Mouse (Mus musculus) liver, postnatal 0 days (tissue): ENCODE results near the gene Pold1.

Source experiments
- CTCF ChIP-seq: sonication (generic); IDR thresholded peaks from 2 replicates; pipeline ENCODE4 v1.5.1; 2016; ENCODE audit warnings: antibody characterized with exemption, low read depth
- EP300 ChIP-seq: IDR thresholded peaks from 2 replicates; pipeline ENCODE4 v1.6.1; 2016; ENCODE audit warnings: antibody characterized with exemption, low read depth, mild to moderate bottlenecking

DNA sequence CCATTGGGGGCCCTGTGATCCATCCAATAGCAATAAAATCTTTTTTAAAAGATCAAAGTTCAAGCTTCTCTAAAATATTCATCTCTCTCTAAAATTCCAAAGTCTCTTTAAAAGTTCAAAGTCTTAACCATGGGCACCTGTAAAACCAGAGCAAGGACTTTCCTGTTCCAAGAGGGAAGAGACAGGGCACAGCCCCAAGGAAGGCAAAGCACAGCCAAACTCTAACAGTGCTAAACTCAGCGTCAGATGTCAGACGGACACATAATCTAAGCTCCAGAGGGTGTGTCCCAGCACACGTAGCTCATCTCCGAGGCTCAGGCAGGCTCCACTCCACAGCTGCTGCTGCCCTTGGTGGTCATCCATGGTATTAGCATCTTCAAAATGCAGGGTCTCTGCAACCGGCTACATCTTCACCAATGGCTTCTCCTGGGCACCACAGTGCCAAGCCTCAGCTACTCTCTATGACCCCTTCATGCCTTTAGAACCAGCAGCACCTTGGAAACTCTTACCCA is 27.7 kb upstream of the Pold1 start:
- TF ChIP-seq CTCF (no peak), EP300 (no peak)
